Mouse (Mus musculus) limb, embryonic 12.5 days (tissue): Measurements from ENCODE around the gene Rprd1b. TPM values are rescaled to one million over a fixed set of nuclear protein-coding genes. Genes with fewer than 3 reads are reported as not detected.
A peak's percentile ranks its signal among the peaks of the same experiment; 100 is the strongest.

Source experiments
- ATAC-seq: fragments of 200-750 bp; cut with Nextera tagmentation; 2 replicates; pipeline ENCODE4 v1.8.0; 2017; ENCODE audit warnings: low read depth, moderate TSS enrichment; ENCODE audit not compliant: insufficient number of reproducible peaks, insufficient read depth, low FRiP score, low TSS enrichment
- H3K27ac ChIP-seq: fragments of 300-500 bp; sonication (generic); 2 replicates; pipeline ENCODE4 v1.5.1; 2016; ENCODE audit warnings: mild to moderate bottlenecking, moderate library complexity
- H3K27me3 ChIP-seq: fragments of 300-500 bp; sonication (generic); 2 replicates; pipeline ENCODE4 v1.6.1; 2016; ENCODE audit warnings: mild to moderate bottlenecking, moderate library complexity
- H3K36me3 ChIP-seq: fragments of 300-500 bp; sonication (generic); 2 replicates; pipeline ENCODE4 v1.6.1; 2016; ENCODE audit warnings: mild to moderate bottlenecking, moderate library complexity
- H3K4me1 ChIP-seq: fragments of 300-500 bp; sonication (generic); replicated peaks from 2 replicates; pipeline ENCODE4 v1.6.1; 2016
- H3K4me2 ChIP-seq: fragments of 300-500 bp; sonication (generic); 2 replicates; pipeline ENCODE4 v1.6.1; 2016; ENCODE audit warnings: mild to moderate bottlenecking, moderate library complexity
- H3K4me3 ChIP-seq: fragments of 300-500 bp; sonication (generic); replicated peaks from 2 replicates; pipeline ENCODE4 v1.5.1; 2016; ENCODE audit warnings: mild to moderate bottlenecking
- H3K9ac ChIP-seq: fragments of 300-500 bp; sonication (generic); replicated peaks from 2 replicates; pipeline ENCODE4 v1.6.1; 2016; ENCODE audit warnings: mild to moderate bottlenecking, moderate library complexity
- H3K9me3 ChIP-seq: fragments of 300-500 bp; sonication (generic); 2 replicates; pipeline ENCODE4 v1.6.1; 2016; ENCODE audit warnings: mild to moderate bottlenecking, moderate library complexity
- WGBS: fragments of 180-500 bp; shearing (Covaris S2); methylation state at CpG from one replicate; pipeline ENCODE4 v1.1.7; 2016; 5-methylcytosine and 5-hydroxymethylcytosine counted together
- polyA plus RNA-seq: library from polyadenylated mRNA; unstranded; fragments of >200 nt; fragmentation: Nextera tagmentation; extraction: Ambion mirVana; gene quantifications from 2 replicates; pipeline ENCODE4 v1.2.1, GENCODE M21; 2016

Gene Rprd1b
- polyA plus RNA-seq, 1 experiment from 2014 or later, result 57.1 TPM

DNA sequence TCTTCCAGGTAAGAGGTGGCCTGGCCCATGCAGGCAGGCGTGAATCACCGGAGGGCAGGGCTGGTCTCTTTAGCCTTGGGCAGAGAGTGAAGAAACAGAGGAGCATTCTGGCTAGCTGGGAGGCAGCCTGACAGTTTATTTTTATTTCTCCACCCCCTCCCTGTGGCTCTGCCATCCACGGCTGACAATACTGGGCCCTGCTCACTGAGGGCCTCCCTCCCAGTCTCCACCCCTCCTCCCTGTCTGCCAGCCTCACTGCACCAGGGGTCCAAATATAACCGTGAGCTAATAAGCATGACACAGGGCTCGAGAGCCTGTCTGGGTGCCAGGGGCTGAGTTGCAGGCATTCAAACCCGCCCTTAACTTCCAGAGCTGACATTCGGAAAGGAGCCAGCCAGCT lies 111.3 kb downstream of the Rprd1b start:
- Histone ChIP-seq H3K36me3 (no peaks in the 10 kb centered on the region), H3K4me2 (no peak overlapping the region), H3K27me3 (peaks cover 16% of the 10 kb centered on the region), H3K9me3 (no peaks in the 10 kb centered on the region), H3K27ac (no peak overlapping the region), H3K9ac (0 out of 2 replicates have a peak overlapping the region, but pooled peaks have one; percentile 12), H3K4me1 (peaks cover 20% of the 10 kb centered on the region), H3K4me3 (no peak overlapping the region)
- no peak for ATAC-seq
- WGBS, result 45% methylated on average over 7 of the region's 7 CpGs

- 78% methylated on average over 5 of the region's 5 CpGs for WGBS
- peaks cover 20% of the 10 kb centered on the region for H3K4me1 ChIP-seq
These were observed 112.4 kb downstream of the Rprd1b start for GRCm38 (mm10) chr2:158140664-158141063.

GRCm38 (mm10) chr2:158141271-158141670 lies 113.0 kb downstream of the Rprd1b start:
- Histone ChIP-seq H3K9me3 (no peaks in the 10 kb centered on the region), H3K4me2 (no peak overlapping the region), H3K27ac (no peak overlapping the region), H3K4me3 (no peak overlapping the region), H3K27me3 (peaks cover 33% of the 10 kb centered on the region), H3K4me1 (peaks cover 24% of the 10 kb centered on the region), H3K36me3 (no peaks in the 10 kb centered on the region), H3K9ac (no peak overlapping the region)
- ATAC-seq, result no peak
- WGBS, result 91% methylated on average over 7 of the region's 7 CpGs

More at GRCm38 (mm10) chr2:158140664-158141063, 112.4 kb downstream of the Rprd1b start:
- no peaks in the 10 kb centered on the region for H3K36me3 ChIP-seq
- H3K4me2 ChIP-seq, result no peak overlapping the region
- H3K4me3 ChIP-seq, result no peak overlapping the region
- peaks cover 27% of the 10 kb centered on the region for H3K27me3 ChIP-seq
- no peak overlapping the region for H3K9ac ChIP-seq
- no peak overlapping the region for H3K27ac ChIP-seq
- H3K9me3 ChIP-seq, result no peaks in the 10 kb centered on the region
- no peak for ATAC-seq

GRCm38 (mm10) chr2:158141690-158142440 lies 113.6 kb downstream of the Rprd1b start:
- Histone ChIP-seq H3K9ac (no peak overlapping the region), H3K9me3 (no peaks in the 10 kb centered on the region), H3K27ac (no peak overlapping the region), H3K4me3 (no peak overlapping the region), H3K4me2 (no peak overlapping the region), H3K36me3 (no peaks in the 10 kb centered on the region), H3K27me3 (peaks cover 38% of the 10 kb centered on the region), H3K4me1 (peaks cover 26% of the 10 kb centered on the region)
- ATAC-seq, result no peak
- WGBS, result 91% methylated on average over 7 of the region's 7 CpGs

DNA sequence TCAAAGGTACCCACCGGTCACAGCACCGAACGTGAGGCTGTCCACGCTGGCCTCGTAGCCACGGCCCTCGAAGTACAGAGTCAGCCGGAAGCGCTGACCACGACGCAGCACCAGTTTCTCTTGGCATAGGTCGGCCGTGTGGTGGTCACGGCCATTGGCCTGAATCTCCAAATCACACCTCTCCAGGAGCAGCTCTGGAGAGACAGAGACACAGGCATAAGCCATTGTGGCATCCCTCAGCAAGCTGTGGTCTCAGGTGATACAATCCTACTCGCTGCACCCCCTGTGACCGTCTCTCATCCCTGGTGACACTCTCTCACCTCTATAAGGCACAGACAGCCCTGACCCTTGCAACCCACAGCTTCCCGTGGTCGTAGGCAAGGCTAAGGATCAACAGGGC lies 114.7 kb downstream of the Rprd1b start:
- no peak overlapping the region for H3K27ac ChIP-seq
- no peaks in the 10 kb centered on the region for H3K9me3 ChIP-seq
- 75% methylated on average over 18 of the region's 18 CpGs for WGBS
- no peak for ATAC-seq
- H3K27me3 ChIP-seq, result peaks cover 47% of the 10 kb centered on the region
- no peaks in the 10 kb centered on the region for H3K36me3 ChIP-seq
- H3K4me3 ChIP-seq, result no peak overlapping the region
- no peak overlapping the region for H3K9ac ChIP-seq
- 0 out of 2 replicates have a peak overlapping the region, but pooled peaks have one; percentile 15 for H3K4me2 ChIP-seq
- H3K4me1 ChIP-seq, result peaks cover 26% of the 10 kb centered on the region

DNA sequence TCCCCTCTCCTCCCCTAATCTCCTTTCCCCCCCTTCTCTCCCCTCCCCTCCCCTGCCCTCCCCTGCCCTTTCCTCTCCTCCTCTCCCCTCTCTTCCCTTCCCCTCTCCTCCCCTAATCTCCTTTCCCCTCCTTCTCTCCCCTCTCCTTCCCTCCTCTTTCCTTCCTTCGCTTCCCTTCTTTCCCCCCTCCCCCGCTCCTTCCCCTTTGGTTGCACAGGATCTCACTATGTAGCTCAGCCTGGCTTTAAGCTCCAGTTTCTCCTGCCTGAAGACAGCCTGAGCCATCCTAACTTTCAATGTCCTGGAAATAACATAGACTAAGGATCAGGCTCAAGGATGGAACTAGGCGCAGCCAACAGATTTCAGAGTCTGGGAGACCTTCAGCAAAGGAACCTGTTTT lies 115.5 kb downstream of the Rprd1b start:
- Histone ChIP-seq H3K27me3 (peaks cover 47% of the 10 kb centered on the region), H3K9ac (no peak overlapping the region), H3K36me3 (no peaks in the 10 kb centered on the region), H3K27ac (no peak overlapping the region), H3K9me3 (no peaks in the 10 kb centered on the region), H3K4me1 (peaks cover 26% of the 10 kb centered on the region), H3K4me3 (no peak overlapping the region), H3K4me2 (0 out of 2 replicates have a peak overlapping the region, but pooled peaks have one; percentile 15)
- WGBS, result 57% methylated on average over 3 of the region's 3 CpGs
- ATAC-seq, result no peak

GRCm38 (mm10) chr2:158144263-158144662 lies 116.0 kb downstream of the Rprd1b start:
- H3K4me1 ChIP-seq, result peaks cover 26% of the 10 kb centered on the region
- whole genome bisulfite sequencing, result 58% methylated on average over 8 of the region's 8 CpGs

GRCm38 (mm10) chr2:158144750-158145527 lies 116.6 kb downstream of the Rprd1b start:
- no peak for ATAC-seq
- peaks cover 47% of the 10 kb centered on the region for H3K27me3 ChIP-seq
- peaks cover 20% of the 10 kb centered on the region for H3K4me1 ChIP-seq
- H3K36me3 ChIP-seq, result no peaks in the 10 kb centered on the region
- 79% methylated on average over 6 of the region's 6 CpGs for WGBS
- H3K4me3 ChIP-seq, result no peak overlapping the region
- H3K9ac ChIP-seq, result no peak overlapping the region; the same call in 1 of the 2 replicates
- H3K9me3 ChIP-seq, result no peaks in the 10 kb centered on the region
- H3K4me2 ChIP-seq, result no peak overlapping the region
- H3K27ac ChIP-seq, result no peak overlapping the region

More at GRCm38 (mm10) chr2:158144263-158144662, 116.0 kb downstream of the Rprd1b start:
- H3K27me3 ChIP-seq, result peaks cover 47% of the 10 kb centered on the region
- no peak for ATAC-seq
- H3K4me3 ChIP-seq, result no peak overlapping the region
- no peaks in the 10 kb centered on the region for H3K36me3 ChIP-seq
- no peak overlapping the region for H3K9ac ChIP-seq
- H3K4me2 ChIP-seq, result no peak overlapping the region
- H3K27ac ChIP-seq, result no peak overlapping the region
- no peaks in the 10 kb centered on the region for H3K9me3 ChIP-seq

- peak overlapping the region; percentile 66 for H3K4me2 ChIP-seq
- H3K27me3 ChIP-seq, result peaks cover 47% of the 10 kb centered on the region
- H3K4me3 ChIP-seq, result peak overlapping the region; percentile 40
- no peak overlapping the region for H3K9ac ChIP-seq
- H3K4me1 ChIP-seq, result peaks cover 18% of the 10 kb centered on the region
- H3K27ac ChIP-seq, result no peak overlapping the region
- H3K36me3 ChIP-seq, result no peaks in the 10 kb centered on the region
- WGBS, result 76% methylated on average over 5 of the region's 5 CpGs
- no peak for ATAC-seq
- no peaks in the 10 kb centered on the region for H3K9me3 ChIP-seq
These were observed 117.3 kb downstream of the Rprd1b start for GRCm38 (mm10) chr2:158145528-158146065.

GRCm38 (mm10) chr2:158146223-158146622 lies 117.9 kb downstream of the Rprd1b start, which contains the start of gene Tgm2:
Tgm2 (minus strand) TSS chr2:158146436.
- Histone ChIP-seq H3K4me3 (peak within 1 kb of the TSS; percentile 40), H3K36me3 (no peaks in the 10 kb centered on the region), H3K9me3 (0 out of 2 replicates have a peak, but pooled peaks cover 5% of the 10 kb centered on the region), H3K4me2 (peak within 1 kb of the TSS; percentile 66), H3K27ac (no peak within 1 kb of the TSS), H3K27me3 (peaks cover 47% of the 10 kb centered on the region), H3K4me1 (peaks cover 18% of the 10 kb centered on the region), H3K9ac (peak within 1 kb of the TSS; percentile 57)
- WGBS, result under 1% methylated on average over 27 of the region's 33 CpGs
- no peak; the same call in 1 of the 2 replicates for ATAC-seq

- H3K27ac ChIP-seq, result no peak overlapping the region
- ATAC-seq, result no peak
- WGBS, result 87% methylated on average over 8 of the region's 8 CpGs
These were observed 118.7 kb downstream of the Rprd1b start for GRCm38 (mm10) chr2:158146971-158147370.

More at GRCm38 (mm10) chr2:158146971-158147370, 118.7 kb downstream of the Rprd1b start:
- Histone ChIP-seq H3K27me3 (peaks cover 47% of the 10 kb centered on the region), H3K4me1 (peaks cover 18% of the 10 kb centered on the region), H3K9ac (no peak overlapping the region), H3K36me3 (no peaks in the 10 kb centered on the region), H3K4me3 (no peak overlapping the region), H3K4me2 (no peak overlapping the region), H3K9me3 (0 out of 2 replicates have a peak, but pooled peaks cover 6% of the 10 kb centered on the region)
